Mouse (Mus musculus): ENCODE measurements at regions not wholly inside any gene's neighbourhood (a gene's known extent, or its start where the extent isn't known, plus 50 kb on each side); places are given as distances from the start of the nearest gene placed in this dataset.

- no peak for DNase-seq
Observed at GRCm38 (mm10) chr1:57281549-57281948, 95.9 kb upstream of the 1700066M21Rik start.

- peak; percentile 17 for DNase-seq
Observed at GRCm38 (mm10) chr1:57296186-57296585, 81.2 kb upstream of the 1700066M21Rik start.

- DNase-seq: no peak
Observed at GRCm38 (mm10) chr1:57298557-57298956, 78.9 kb upstream of the 1700066M21Rik start.

GRCm38 (mm10) chr1:57301260-57301979 is 76.0 kb upstream of the 1700066M21Rik start:
- no peak for DNase-seq

GRCm38 (mm10) chr1:57301980-57302331 is 75.5 kb upstream of the 1700066M21Rik start:
- no peak for DNase-seq

- no peak for DNase-seq
Observed at GRCm38 (mm10) chr1:57304757-57305156, 72.7 kb upstream of the 1700066M21Rik start.

GRCm38 (mm10) chr1:57322535-57322934 is 54.9 kb upstream of the 1700066M21Rik start:
- DNase-seq: no peak

GRCm38 (mm10) chr1:57323118-57323517 is 54.3 kb upstream of the 1700066M21Rik start:
- DNase-seq: no peak

GRCm38 (mm10) chr1:57325585-57326165 is 51.7 kb upstream of the 1700066M21Rik start:
- no peak for DNase-seq
